Mouse (Mus musculus) neural tube, embryonic 10.5 days (tissue): ENCODE measurements at regions not wholly inside any gene's neighbourhood (a gene's known extent, or its start where the extent isn't known, plus 50 kb on each side); places are given as distances from the start of the nearest gene placed in this dataset.
"Not testable (repeated sequence)": the region's sequence is repeated elsewhere in the genome, so short reads cannot be mapped to it uniquely, and the experiment has no call there.

Experiments
- DNase-seq: peaks from one replicate; pipeline ENCODE4 v3.0.0-alpha.2; 2017; ENCODE audit warnings: low spot score; ENCODE audit errors: extremely low spot score

DNA sequence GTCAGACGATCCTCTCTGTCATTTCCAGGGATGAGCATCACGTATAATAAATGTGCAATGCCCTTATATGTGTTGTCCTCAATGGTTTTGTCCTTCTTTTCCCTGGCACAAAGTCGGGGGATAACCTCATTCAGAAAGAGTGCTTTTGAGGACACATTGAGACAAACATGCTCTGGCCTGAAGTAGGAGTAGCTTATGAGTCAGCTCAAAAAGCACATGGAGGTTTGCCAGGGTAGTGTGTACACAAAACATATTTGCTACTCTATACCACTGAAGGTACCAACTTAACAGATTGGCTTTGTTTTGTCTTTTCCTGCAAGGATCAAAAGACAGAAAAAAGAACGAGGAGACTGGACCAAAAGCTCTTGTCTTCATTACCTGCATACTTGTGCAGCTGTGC, 682.1 kb upstream of the Grid2 start:
- no peak for DNase-seq

- peak; percentile 15 for DNase-seq
Observed at GRCm38 (mm10) chr6:62576200-62576599, 679.5 kb upstream of the Grid2 start.

DNA sequence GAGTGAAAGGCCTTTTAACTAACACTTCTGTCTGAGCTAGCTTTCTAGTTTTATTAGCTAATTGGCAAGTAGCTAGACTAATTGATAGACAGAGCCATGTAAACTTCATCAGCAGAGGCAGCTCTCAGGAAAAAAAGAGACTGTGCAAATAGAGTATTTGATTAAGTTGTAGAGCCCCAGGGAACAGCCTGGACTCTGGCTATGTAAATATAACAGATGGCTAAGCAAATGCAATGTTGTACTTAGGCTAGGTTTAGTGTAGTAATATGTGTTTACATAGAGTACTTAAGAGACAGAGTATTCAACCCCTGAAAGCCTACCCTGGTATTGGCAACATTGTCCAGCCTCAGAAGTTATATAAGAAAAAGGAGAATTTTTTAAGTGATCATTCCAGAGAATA, 635.1 kb upstream of the Grid2 start:
- DNase-seq = no peak

DNA sequence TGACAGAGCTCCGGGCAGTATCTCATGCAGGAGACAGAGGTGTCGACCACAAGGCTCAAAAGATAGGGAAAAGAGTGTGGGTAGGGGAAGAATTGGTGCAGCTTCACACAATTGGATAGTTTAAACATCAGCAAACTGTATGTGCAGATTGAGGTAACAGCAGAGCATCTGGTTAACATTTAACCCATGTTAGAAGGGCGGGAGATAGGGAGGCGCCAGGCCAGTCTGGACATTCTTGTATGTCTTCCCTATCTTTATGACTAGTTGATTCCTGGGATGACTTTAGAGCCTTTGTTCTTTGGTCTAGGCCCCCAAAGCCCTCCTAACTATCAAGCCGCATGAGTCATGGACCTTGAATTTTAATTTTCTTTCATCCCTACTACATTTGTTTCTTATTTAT, 587.6 kb upstream of the Grid2 start:
- not testable (repeated sequence) for DNase-seq

- no peak for DNase-seq
Observed at GRCm38 (mm10) chr6:62718389-62718788, 537.3 kb upstream of the Grid2 start.

GRCm38 (mm10) chr6:62719541-62720155, 536.0 kb upstream of the Grid2 start:
- DNase-seq = no peak
